Mouse (Mus musculus): Measurements from ENCODE around the gene Npm1. TPM values are rescaled to one million over a fixed set of nuclear protein-coding genes. Genes with fewer than 3 reads are reported as not detected.

Npm1 gene
- polyA plus RNA-seq, 1 experiment from 2014 or later, result 1,324 TPM

DNA sequence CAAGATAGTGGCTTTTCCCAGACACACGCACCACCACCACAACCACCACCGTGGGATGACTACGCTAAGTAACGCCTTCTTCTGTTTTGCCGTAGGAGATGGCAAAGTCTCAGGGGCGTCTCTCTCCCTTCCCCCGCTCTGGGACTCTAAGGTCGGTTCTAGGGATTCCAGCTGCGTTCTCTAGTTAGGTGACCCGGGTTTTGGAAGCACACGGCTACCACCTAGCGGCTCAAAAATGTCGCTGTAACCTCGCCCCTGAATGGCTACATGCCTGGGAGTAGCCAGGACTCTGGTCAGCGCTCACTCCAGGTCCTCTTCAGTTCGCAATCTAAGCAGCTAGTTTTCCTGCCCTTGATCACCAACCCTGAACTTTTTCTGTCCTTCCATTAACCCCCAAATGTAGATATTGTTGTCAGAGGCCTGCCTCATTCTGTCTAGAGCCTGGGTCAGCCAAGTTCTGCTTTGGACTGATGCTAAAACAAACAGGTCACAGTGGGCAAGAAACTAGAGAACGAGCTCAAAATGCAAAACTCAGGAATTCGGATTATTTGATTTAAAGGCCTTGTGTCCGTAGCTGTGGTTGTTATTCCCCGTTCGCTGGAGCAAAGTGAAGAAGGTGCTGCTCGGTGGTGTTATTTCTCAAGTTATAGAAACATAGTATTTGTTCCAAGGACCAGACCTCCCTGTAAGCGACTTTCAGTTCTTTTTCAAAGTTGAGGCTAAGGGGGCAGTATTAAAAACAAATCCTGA is 14.5 kb downstream of the Npm1 start:
- Histone ChIP-seq H3K9me3 (replicated peaks) (no peaks in the 10 kb centered on the region), H3K27me3 (ENCODE audit: low read depth, poor library complexity, severe bottlenecking) (peaks cover 38% of the 10 kb centered on the region), H3K4me1 (peaks cover 51% of the 10 kb centered on the region), H3K36me3 (peaks cover 42% of the 10 kb centered on the region), H3K4me3 (peak overlapping the region; percentile 74), H3K27ac (replicated peaks) (peak overlapping the region; percentile 85)
- DNase-seq (ENCODE audit: low spot score), result peak; percentile 84
- 7% methylated on average over 23 of the region's 23 CpGs for WGBS

DNA sequence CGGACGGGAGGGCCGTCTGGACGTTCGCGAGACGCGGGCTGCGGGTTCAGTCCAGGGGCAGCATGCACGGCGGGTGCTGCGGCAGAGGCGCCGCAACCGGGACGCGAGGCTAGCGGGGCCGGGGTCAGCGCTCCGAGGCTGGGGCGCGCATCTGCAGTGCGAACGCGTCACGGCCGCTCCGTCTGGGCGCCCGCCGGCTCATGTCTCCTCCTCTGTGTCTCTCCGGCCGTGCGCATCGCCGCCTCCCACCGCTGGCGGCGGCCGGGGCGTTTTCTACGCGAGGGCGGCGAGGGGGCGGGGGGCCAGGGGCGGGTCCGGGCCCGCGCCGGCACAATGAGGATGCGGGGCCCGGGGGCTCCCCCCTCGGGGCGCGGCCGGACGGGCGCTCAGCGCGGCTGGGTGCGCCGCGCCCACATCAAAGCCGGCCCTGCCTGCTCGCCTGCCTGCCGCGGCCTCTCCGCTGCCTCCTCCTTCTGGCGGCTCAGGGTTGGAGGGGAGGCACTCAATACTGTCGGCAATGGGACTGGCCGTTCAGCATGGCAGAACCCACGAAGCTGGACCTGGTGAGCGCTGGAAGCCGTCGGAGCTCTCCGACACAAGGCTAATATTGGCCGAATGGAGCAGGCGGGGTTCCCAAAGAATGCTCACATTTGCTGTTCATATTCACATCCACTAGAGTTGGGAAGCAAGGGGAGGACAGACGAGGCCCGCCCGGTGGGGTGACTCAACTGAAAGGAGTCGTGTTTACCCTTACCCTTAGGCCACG is 15.3 kb downstream of the Npm1 start:
- WGBS, result under 1% methylated on average over 85 of the region's 85 CpGs
- Histone ChIP-seq H3K4me1 (peaks cover 59% of the 10 kb centered on the region), H3K9me3 (replicated peaks) (no peaks in the 10 kb centered on the region), H3K36me3 (peaks cover 35% of the 10 kb centered on the region), H3K27me3 (ENCODE audit: low read depth, poor library complexity, severe bottlenecking) (peaks cover 46% of the 10 kb centered on the region), H3K27ac (replicated peaks) (peak overlapping the region; percentile 85), H3K4me3 (peak overlapping the region; percentile 74)
- peak; percentile 77 for DNase-seq (ENCODE audit: low spot score)

DNA sequence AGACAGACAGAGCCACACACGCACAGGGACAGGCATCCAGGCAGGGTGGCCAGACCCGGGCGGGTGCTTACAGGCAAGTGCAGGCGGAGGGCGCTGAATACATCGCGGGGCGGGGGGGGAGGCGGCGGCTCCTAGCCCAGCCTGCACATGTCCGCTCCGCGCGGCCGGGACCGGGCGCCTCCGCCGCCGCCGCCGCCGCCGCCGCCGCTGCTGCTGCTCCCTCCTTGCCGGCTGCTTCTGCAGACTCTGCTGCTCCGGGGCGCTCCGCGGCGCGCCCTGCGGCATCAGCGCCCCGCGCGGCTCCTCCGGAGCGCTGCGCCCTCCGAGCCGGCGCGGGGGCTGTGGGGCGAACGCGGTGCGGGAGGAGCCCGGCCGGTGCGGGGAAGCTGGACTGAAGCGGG is 15.8 kb downstream of the Npm1 start, which contains the start of gene Fgf18:
TSS of gene Fgf18 (minus strand) at position 230 of the 401 bp plus-strand sequence.
- Histone ChIP-seq H3K27ac (replicated peaks) (peak within 1 kb of the TSS; percentile 85), H3K4me1 (peaks cover 64% of the 10 kb centered on the region), H3K27me3 (ENCODE audit: low read depth, poor library complexity, severe bottlenecking) (peaks cover 49% of the 10 kb centered on the region), H3K36me3 (peaks cover 29% of the 10 kb centered on the region), H3K4me3 (peak within 1 kb of the TSS; percentile 74), H3K9me3 (replicated peaks) (no peaks in the 10 kb centered on the region)
- under 1% methylated on average over 50 of the region's 53 CpGs for WGBS
- no peak for DNase-seq (ENCODE audit: low spot score)

DNA sequence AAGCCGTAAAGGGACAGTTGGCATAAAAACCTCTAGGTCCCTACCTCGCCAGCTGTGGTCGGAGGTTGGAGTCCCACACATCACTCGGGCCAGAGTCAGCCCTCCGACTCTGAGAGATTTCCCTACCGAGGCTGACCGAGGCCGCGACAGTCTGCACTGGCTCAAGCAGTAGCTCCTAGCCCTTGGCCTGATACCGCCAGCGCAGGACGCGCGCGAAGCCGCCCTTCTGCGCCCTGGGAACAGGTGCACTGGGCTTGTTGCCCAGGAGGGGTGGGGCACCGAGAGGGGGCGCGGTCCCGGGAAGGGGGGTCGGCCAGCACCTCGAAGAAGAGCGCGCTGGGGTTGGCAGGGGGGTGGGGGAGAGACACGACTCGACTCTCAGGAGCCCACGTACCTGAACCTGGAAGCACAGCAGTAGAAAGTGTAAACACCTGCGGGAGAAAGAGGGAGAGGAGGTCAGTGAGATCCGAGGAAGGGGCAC is 16.3 kb downstream of the Npm1 start:
- Histone ChIP-seq H3K27me3 (ENCODE audit: low read depth, poor library complexity, severe bottlenecking) (peaks cover 49% of the 10 kb centered on the region), H3K4me1 (peaks cover 64% of the 10 kb centered on the region), H3K27ac (replicated peaks) (peak overlapping the region; percentile 85), H3K36me3 (peaks cover 24% of the 10 kb centered on the region), H3K4me3 (peak overlapping the region; percentile 74), H3K9me3 (replicated peaks) (no peaks in the 10 kb centered on the region)
- whole genome bisulfite sequencing, result 3% methylated on average over 30 of the region's 30 CpGs
- peak; percentile 56 for DNase-seq (ENCODE audit: low spot score)

DNA sequence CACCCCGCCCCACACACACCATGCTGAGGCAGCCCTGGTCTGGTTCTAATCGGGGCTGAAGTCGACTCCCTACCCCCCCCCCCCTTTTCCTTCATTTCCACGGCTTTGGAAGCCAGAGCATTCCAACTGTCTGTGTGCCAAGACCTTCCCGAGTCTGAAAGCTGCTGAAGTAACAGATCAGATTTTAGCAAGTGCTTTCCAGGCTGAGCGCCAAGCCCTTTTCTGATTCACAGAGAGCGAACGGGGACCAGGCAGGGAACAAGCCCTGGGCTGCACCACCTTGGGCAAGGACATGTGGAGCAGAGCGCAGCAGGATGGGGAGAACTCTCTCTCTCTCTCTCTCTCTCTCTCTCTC is 16.9 kb downstream of the Npm1 start:
- Histone ChIP-seq H3K27me3 (ENCODE audit: low read depth, poor library complexity, severe bottlenecking) (peaks cover 49% of the 10 kb centered on the region), H3K4me3 (peak overlapping the region; percentile 74), H3K4me1 (peaks cover 64% of the 10 kb centered on the region), H3K36me3 (peaks cover 18% of the 10 kb centered on the region), H3K27ac (replicated peaks) (peak overlapping the region; percentile 85), H3K9me3 (replicated peaks) (no peaks in the 10 kb centered on the region)
- peak; percentile 37 for DNase-seq (ENCODE audit: low spot score)
- 7% methylated on average over 8 of the region's 9 CpGs for WGBS

DNA sequence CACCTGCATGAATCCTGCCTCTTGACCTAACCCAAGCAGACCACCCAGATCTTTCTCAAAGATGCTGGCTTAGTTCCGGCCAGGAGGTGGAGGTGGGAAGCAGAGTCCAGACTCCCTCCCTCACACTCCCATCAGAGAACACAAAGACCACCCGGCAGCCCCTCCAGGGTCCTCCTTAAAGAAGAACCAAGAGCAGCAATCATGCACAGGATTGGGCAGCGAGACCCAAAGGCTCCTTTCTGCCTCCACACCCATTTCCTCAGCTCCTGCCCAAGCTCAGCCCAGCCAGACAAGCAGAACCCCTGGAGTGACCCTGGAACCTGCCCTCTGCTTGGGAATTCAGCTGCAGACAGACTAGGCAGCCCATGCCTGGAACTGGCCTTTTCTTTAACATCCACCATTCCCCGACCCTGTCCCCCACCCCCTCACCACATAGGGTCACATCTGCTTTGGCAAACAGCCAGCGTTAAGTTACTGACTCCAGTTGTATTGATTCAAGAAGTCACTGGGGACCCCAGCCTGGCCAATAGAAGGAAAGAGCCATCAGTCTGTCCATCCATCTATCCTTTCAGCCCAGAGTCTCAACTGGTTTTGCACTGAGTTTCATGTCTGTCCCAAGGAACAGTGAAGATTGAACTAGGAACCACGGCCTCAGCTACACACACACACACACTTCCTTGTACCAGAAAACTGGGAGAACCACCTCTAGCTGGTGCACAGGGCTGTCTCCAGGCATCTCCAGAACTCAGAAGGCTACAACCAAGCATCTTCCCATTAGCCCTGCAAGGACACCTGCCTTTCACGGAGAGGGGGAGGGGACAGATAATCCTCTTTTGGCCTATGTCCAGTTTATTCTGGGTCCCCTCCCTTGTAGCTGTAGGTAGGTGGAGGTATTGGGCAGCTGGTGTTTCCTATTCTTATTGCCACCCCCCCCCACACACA is 17.5 kb downstream of the Npm1 start:
- Histone ChIP-seq H3K4me3 (peak overlapping the region; percentile 74), H3K27me3 (ENCODE audit: low read depth, poor library complexity, severe bottlenecking) (peaks cover 49% of the 10 kb centered on the region), H3K27ac (replicated peaks) (peak overlapping the region; percentile 34), H3K4me1 (peaks cover 64% of the 10 kb centered on the region), H3K36me3 (peaks cover 12% of the 10 kb centered on the region), H3K9me3 (replicated peaks) (no peaks in the 10 kb centered on the region)
- 20% methylated on average over 7 of the region's 7 CpGs for WGBS
- peak; percentile 36 for DNase-seq (ENCODE audit: low spot score)

DNA sequence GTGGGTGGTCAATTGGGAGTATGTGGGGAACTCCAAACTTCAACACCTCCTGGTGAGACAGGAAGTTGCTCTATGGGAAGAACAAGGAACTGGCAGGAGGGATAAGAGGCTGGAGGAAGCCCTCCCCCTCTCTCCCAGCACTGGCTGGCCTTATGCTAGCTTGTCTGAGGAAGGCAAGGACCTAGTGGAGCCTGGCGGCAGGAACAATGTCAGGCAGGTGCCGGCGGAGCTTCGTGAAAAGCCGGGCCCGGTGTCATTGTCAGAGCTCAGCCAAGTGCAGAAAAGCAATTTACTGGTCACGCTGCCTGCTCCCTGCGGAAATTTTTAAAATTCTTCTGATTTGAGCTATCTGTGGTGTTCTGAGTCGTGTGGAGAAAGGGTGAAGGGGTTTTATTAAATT is 19.1 kb downstream of the Npm1 start:
- peak; percentile 64 for DNase-seq (ENCODE audit: low spot score)
- peak overlapping the region; percentile 34 for H3K27ac ChIP-seq (replicated peaks)
- peaks cover 72% of the 10 kb centered on the region for H3K4me1 ChIP-seq
- peaks cover 49% of the 10 kb centered on the region for H3K27me3 ChIP-seq (ENCODE audit: low read depth, poor library complexity, severe bottlenecking)
- 10% methylated on average over 9 of the region's 9 CpGs for WGBS
- peak overlapping the region; percentile 22 for H3K4me3 ChIP-seq
- H3K36me3 ChIP-seq, result no peaks in the 10 kb centered on the region
- no peaks in the 10 kb centered on the region for H3K9me3 ChIP-seq (replicated peaks)

DNA sequence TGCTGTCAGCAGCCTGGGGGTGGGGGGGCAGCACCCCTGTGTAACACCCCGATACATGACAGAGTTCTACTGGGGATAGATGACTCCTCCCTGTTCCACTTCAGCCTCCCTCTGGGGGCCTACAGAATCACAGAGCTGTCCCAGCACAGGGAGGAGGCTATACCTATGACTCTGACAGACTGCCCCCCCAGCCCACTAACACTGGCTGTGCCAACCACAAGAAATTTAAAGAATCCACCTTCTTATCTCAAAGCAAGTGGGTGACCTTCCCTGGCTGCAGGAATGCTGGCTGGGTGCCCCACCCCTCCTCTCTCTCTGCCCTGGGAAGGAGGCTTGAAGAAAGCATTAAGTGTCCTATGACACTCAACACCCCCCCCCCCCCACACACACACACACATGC is 20.2 kb downstream of the Npm1 start:
- H3K4me1 ChIP-seq, result peaks cover 64% of the 10 kb centered on the region
- no peaks in the 10 kb centered on the region for H3K36me3 ChIP-seq
- H3K27ac ChIP-seq (replicated peaks), result peak overlapping the region; percentile 38; the same call in 1 of the 2 replicates
- DNase-seq (ENCODE audit: low spot score), result no peak
- H3K4me3 ChIP-seq, result no peak overlapping the region
- WGBS, result 83% methylated on average over 1 of the region's 1 CpGs
- peaks cover 49% of the 10 kb centered on the region for H3K27me3 ChIP-seq (ENCODE audit: low read depth, poor library complexity, severe bottlenecking)
- no peaks in the 10 kb centered on the region for H3K9me3 ChIP-seq (replicated peaks)

DNA sequence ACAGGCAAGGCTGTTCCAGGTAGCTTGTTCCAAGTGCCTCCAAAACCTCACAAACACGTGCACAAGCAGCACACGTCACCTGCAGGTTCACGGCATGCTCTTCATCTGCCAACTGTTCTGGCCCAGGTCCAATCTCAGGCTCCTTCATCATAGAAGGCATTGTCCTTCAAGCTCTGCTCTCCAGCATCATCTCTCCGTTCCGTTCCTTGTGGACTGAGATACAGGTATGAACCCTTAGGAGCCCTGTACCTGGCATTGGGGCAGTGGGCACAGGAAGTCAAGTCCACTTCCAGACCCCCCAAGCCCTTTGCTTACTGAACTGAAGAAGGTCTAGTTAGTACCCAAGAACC is 22.9 kb downstream of the Npm1 start:
- DNase-seq (ENCODE audit: low spot score), result no peak
- no peak overlapping the region for H3K27ac ChIP-seq (replicated peaks)
- 94% methylated on average over 5 of the region's 5 CpGs for WGBS
- peaks cover 27% of the 10 kb centered on the region for H3K27me3 ChIP-seq (ENCODE audit: low read depth, poor library complexity, severe bottlenecking)
- H3K9me3 ChIP-seq (replicated peaks), result no peaks in the 10 kb centered on the region
- no peak overlapping the region for H3K4me3 ChIP-seq
- H3K4me1 ChIP-seq, result peaks cover 47% of the 10 kb centered on the region
- H3K36me3 ChIP-seq, result no peaks in the 10 kb centered on the region

DNA sequence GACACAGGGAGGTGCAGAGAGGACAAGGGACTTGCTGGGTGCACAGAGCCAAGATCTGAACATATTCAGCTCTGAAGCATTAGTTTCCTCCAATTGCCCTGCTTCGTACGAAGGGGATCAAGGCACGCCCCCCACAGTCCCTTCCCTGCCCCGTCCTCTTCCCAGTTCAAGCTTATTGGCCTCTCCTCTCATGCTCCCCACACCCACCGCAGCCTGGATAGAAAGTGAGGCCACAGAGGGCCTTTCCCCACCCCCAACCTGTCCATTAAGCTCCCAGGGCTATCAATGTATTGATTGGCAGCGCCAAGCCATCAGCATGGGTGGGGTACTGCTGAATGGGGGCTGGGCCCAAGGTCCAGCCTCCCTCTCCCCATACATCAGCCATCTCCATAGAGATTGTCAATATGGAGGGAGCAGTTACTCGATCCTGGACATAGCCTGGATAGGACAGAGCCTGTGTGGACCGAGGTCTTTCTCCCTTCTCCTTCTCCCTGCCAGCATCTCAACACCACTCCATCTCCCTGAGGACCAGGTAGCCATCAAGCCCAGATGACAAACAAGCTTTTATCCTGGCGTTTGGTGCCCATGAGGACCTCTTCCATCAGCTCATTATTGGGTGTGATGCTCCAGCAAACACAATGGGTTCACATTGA is 23.4 kb downstream of the Npm1 start:
- WGBS, result 73% methylated on average over 9 of the region's 9 CpGs
- Histone ChIP-seq H3K27me3 (ENCODE audit: low read depth, poor library complexity, severe bottlenecking) (peaks cover 22% of the 10 kb centered on the region), H3K4me3 (no peak overlapping the region), H3K36me3 (no peaks in the 10 kb centered on the region), H3K9me3 (replicated peaks) (no peaks in the 10 kb centered on the region), H3K4me1 (peaks cover 42% of the 10 kb centered on the region), H3K27ac (replicated peaks) (no peak overlapping the region)
- DNase-seq (ENCODE audit: low spot score), result no peak

DNA sequence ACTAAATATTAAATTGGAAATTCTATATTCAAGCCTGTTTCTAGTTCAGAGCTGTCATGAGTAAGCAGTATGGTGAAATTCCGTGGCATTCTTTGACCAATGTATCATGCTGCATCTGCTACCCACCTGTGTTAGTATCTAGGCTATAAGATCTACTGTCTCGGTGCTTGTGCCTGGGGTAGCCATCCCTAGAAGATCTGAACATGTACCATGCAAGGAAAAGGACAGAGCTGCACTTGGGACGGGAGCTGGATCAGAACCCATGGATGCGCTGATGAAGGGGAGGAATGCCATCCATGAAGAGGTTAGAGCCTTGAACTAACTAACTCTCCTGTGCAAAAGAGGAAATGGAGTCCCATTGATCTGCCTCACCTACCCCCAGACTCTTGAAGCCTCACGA is 24.3 kb downstream of the Npm1 start:
- H3K4me1 ChIP-seq, result peaks cover 33% of the 10 kb centered on the region
- H3K27me3 ChIP-seq (ENCODE audit: low read depth, poor library complexity, severe bottlenecking), result peaks cover 13% of the 10 kb centered on the region
- peaks cover 4% of the 10 kb centered on the region; the same call in 1 of the 2 replicates for H3K36me3 ChIP-seq
- no peaks in the 10 kb centered on the region for H3K9me3 ChIP-seq (replicated peaks)
- DNase-seq (ENCODE audit: low spot score), result no peak
- H3K4me3 ChIP-seq, result no peak overlapping the region
- 88% methylated on average over 5 of the region's 5 CpGs for WGBS
- no peak overlapping the region for H3K27ac ChIP-seq (replicated peaks)

All from midbrain, embryonic 10.5 days (tissue).